Mouse (Mus musculus): ENCODE data around the gene Anapc5. TPM values are rescaled to one million over a fixed set of nuclear protein-coding genes. Genes with fewer than 3 reads are reported as not detected.

Gene Anapc5
- total and polyA plus RNA-seq, 2 experiments from 2014 or later, result 426 to 449 TPM

DNA sequence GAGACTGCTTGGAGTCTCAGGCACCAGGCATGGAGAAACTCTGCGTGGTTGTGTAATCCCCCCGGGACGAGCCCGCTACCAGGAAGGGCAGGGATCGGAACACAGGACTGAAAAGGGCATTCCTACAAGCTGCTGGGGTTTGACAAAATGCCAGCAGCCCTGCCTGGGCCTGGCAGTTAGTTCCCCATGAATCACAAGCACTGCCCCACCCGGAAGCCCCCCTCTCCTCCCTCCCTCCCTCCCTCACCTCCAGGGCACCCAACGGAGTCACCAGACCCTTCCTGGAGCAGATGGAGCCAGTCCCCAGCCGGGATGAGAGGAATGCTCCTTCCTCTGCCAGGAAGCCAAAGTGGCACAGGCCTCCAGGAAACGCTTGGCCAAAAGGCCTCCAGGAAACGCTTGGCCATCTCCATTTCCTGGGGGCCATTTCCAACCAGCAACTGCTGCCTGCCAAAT, 50.3 kb downstream of the Anapc5 start:
- no peak for TF ChIP-seq CTCF (IDR thresholded peaks at IDR 0.05; ENCODE audit: low read depth)
- Histone ChIP-seq H3K27ac (peak overlapping the region; percentile 64), H3K9me3 (ENCODE audit: low read length) (no peaks in the 10 kb centered on the region), H3K36me3 (ENCODE audit: insufficient read depth, low read length) (no peaks in the 10 kb centered on the region), H3K27me3 (ENCODE audit: insufficient read depth, low read length) (no peaks in the 10 kb centered on the region), H3K9ac (replicated peaks; ENCODE audit: low read length) (no peak overlapping the region), H3K4me2 (ENCODE audit: low read depth, low read length) (0 out of 2 replicates have a peak overlapping the region, but pooled peaks have one; percentile 0), H3K4me1 (ENCODE audit: insufficient read depth, low read length) (no peaks in the 10 kb centered on the region), H3K4me3 (ENCODE audit: low read length) (no peak overlapping the region)
- 30% methylated on average over 10 of the region's 10 CpGs for WGBS
- ATAC-seq (peak; percentile 67), DNase-seq (ENCODE audit: low spot score) (peak; percentile 81)

DNA sequence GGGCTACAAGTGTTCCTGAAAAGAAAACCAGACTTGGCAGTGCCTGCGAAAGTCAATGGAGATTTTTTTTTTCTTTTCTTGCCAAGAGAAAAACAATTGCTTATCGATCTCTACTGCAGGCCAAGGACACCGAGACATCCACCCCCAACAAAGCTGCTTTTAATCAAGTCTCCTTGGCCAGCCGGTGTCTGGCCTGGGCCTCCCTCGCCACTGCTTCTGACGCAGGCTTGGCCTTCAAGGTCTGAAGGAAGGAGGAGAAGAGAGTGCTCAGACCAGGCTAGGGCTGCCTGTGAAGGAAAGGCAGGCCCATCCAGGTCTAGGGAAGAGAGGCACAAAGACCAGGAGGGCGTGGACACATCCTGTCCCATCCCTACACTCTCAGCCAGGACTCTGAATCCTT, 50.8 kb downstream of the Anapc5 start:
- Histone ChIP-seq H3K4me1 (ENCODE audit: insufficient read depth, low read length) (no peaks in the 10 kb centered on the region), H3K36me3 (ENCODE audit: insufficient read depth, low read length) (no peaks in the 10 kb centered on the region), H3K27ac (peak overlapping the region; percentile 64; the same call in 1 of the 2 replicates), H3K9ac (replicated peaks; ENCODE audit: low read length) (no peak overlapping the region), H3K4me2 (ENCODE audit: low read depth, low read length) (no peak overlapping the region), H3K27me3 (ENCODE audit: insufficient read depth, low read length) (no peaks in the 10 kb centered on the region), H3K4me3 (ENCODE audit: low read length) (no peak overlapping the region), H3K9me3 (ENCODE audit: low read length) (no peaks in the 10 kb centered on the region)
- WGBS, result 50% methylated on average over 7 of the region's 7 CpGs
- DNase-seq (ENCODE audit: low spot score) (no peak), ATAC-seq (no peak)
- TF ChIP-seq CTCF (IDR thresholded peaks at IDR 0.05; ENCODE audit: low read depth), result no peak

DNA sequence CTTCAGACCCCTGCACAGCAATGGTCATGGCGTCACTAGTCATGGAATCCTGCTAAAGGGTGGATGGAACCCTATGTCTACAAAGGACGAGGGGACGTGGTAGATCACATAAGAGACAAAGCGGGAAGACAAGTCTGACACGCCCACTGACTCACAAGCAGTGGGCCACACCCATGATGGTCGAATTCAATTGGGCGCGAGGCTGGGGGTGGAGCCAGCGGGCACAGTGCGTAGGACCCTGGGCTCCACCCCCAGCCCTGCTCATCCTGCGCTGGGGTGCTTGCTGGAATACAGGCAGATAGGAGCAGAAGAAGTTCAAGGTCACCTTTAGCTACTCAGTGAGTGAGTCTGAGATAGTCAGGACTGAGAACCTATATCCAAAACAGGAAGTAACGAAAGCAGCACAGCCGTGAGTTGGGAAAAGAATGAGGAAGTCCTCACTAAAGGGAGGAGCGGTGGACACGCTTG, 52.0 kb downstream of the Anapc5 start:
- ATAC-seq, result no peak
- H3K36me3 ChIP-seq (ENCODE audit: insufficient read depth, low read length), result no peaks in the 10 kb centered on the region
- no peak for TF ChIP-seq CTCF (IDR thresholded peaks at IDR 0.05; ENCODE audit: low read depth)
- H3K4me2 ChIP-seq (ENCODE audit: low read depth, low read length), result no peak overlapping the region
- no peak for DNase-seq (ENCODE audit: low spot score)
- no peak overlapping the region for H3K9ac ChIP-seq (replicated peaks; ENCODE audit: low read length)
- no peaks in the 10 kb centered on the region for H3K9me3 ChIP-seq (ENCODE audit: low read length)
- H3K27ac ChIP-seq, result no peak overlapping the region
- H3K4me1 ChIP-seq (ENCODE audit: insufficient read depth, low read length), result no peaks in the 10 kb centered on the region
- H3K4me3 ChIP-seq (ENCODE audit: low read length), result no peak overlapping the region
- 90% methylated on average over 15 of the region's 15 CpGs for WGBS
- H3K27me3 ChIP-seq (ENCODE audit: insufficient read depth, low read length), result no peaks in the 10 kb centered on the region

DNA sequence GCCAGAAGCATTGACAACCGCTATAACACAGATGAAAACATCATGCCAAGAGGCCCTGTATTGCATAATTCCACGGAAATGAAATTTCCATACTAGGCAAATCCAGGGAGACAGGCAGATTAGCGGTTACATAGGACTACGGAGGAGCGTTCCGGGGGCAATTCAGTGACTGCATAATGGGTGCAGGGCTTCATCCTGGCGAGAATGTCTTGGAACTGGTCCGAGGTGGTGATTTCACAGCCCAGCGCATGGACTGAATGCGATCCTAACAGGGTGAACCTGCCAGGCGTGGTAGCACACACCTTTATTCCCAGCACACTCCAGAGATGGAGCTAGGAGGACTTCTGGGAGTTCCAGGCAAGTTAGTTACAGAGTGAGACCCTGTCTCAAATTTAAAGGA, 53.9 kb downstream of the Anapc5 start:
- no peak overlapping the region for H3K4me2 ChIP-seq (ENCODE audit: low read depth, low read length)
- TF ChIP-seq CTCF (IDR thresholded peaks at IDR 0.05; ENCODE audit: low read depth), result no peak
- H3K27ac ChIP-seq, result no peak overlapping the region
- DNase-seq (ENCODE audit: low spot score) (no peak), ATAC-seq (no peak)
- WGBS, result 76% methylated on average over 11 of the region's 11 CpGs
- no peaks in the 10 kb centered on the region for H3K27me3 ChIP-seq (ENCODE audit: insufficient read depth, low read length)
- no peaks in the 10 kb centered on the region for H3K4me1 ChIP-seq (ENCODE audit: insufficient read depth, low read length)
- H3K4me3 ChIP-seq (ENCODE audit: low read length), result no peak overlapping the region
- no peaks in the 10 kb centered on the region for H3K9me3 ChIP-seq (ENCODE audit: low read length)
- no peak overlapping the region for H3K9ac ChIP-seq (replicated peaks; ENCODE audit: low read length)
- H3K36me3 ChIP-seq (ENCODE audit: insufficient read depth, low read length), result no peaks in the 10 kb centered on the region

DNA sequence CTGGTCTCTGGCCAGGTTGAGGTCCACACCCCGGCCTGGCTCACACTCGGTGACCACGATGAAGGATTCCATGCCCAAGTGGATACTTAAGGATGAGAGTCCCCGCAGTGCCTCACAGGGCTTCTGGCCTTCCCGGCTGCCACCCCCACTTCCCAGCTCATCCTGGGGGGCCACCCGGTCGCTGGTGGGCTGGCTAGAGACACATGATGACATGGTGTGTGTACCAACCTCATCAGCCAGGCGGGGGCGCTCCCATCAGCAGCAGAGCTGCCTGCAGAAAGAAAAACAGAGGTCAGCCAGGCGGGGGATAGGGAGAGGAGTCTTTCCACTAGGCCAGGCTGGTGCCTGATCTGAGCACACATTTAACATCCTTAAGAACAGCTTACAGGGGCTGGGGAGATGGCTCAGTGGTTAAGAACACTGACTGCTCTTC, 57.1 kb downstream of the Anapc5 start:
- DNase-seq (ENCODE audit: low spot score) (peak; percentile 39), ATAC-seq (0 out of 2 replicates have a peak, but pooled peaks have one; percentile 29)
- Histone ChIP-seq H3K9ac (replicated peaks; ENCODE audit: low read length) (no peak overlapping the region), H3K4me3 (ENCODE audit: low read length) (no peak overlapping the region), H3K27ac (no peak overlapping the region), H3K9me3 (ENCODE audit: low read length) (no peaks in the 10 kb centered on the region), H3K4me1 (ENCODE audit: insufficient read depth, low read length) (no peaks in the 10 kb centered on the region), H3K27me3 (ENCODE audit: insufficient read depth, low read length) (no peaks in the 10 kb centered on the region), H3K4me2 (ENCODE audit: low read depth, low read length) (no peak overlapping the region), H3K36me3 (ENCODE audit: insufficient read depth, low read length) (peaks cover 4% of the 10 kb centered on the region; the same call in 1 of the 2 replicates)
- TF ChIP-seq CTCF (IDR thresholded peaks at IDR 0.05; ENCODE audit: low read depth), result peak; percentile 52
- WGBS, result 60% methylated on average over 10 of the region's 10 CpGs

DNA sequence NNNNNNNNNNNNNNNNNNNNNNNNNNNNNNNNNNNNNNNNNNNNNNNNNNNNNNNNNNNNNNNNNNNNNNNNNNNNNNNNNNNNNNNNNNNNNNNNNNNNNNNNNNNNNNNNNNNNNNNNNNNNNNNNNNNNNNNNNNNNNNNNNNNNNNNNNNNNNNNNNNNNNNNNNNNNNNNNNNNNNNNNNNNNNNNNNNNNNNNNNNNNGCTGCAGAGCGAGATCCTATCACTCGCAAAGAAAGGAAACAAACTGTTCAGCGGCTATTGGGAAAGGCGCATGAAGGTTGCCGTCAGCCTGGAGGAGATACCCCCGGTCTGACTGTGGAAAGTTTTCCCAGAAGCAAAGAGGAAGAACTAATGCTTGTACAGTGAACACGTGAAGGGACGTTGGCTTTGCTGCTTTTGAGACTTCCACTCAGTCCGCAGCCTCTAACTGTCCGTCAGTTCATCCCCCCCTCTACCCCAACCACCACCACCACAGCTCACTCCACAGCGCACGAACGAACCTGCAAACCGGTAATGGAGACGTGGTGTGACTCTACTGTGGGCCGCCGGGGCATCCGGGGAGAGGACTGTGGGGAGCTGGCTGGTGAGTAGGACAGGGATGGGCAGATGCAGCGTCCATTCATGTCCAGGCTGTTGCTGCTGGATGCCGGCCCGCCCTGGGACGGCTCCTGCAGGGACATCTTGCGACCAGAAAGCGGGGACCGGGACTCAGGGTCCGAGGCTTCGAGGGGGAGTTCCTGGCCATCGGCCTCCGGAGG, 57.7 kb downstream of the Anapc5 start:
- ATAC-seq (no peak), DNase-seq (ENCODE audit: low spot score) (no peak)
- Histone ChIP-seq H3K27me3 (ENCODE audit: insufficient read depth, low read length) (no peaks in the 10 kb centered on the region), H3K4me3 (ENCODE audit: low read length) (no peak overlapping the region), H3K4me2 (ENCODE audit: low read depth, low read length) (no peak overlapping the region), H3K36me3 (ENCODE audit: insufficient read depth, low read length) (peaks cover 9% of the 10 kb centered on the region; the same call in 1 of the 2 replicates), H3K27ac (no peak overlapping the region), H3K4me1 (ENCODE audit: insufficient read depth, low read length) (no peaks in the 10 kb centered on the region), H3K9me3 (ENCODE audit: low read length) (no peaks in the 10 kb centered on the region), H3K9ac (replicated peaks; ENCODE audit: low read length) (no peak overlapping the region)
- 77% methylated on average over 29 of the region's 29 CpGs for WGBS
- TF ChIP-seq CTCF (IDR thresholded peaks at IDR 0.05; ENCODE audit: low read depth), result no peak

DNA sequence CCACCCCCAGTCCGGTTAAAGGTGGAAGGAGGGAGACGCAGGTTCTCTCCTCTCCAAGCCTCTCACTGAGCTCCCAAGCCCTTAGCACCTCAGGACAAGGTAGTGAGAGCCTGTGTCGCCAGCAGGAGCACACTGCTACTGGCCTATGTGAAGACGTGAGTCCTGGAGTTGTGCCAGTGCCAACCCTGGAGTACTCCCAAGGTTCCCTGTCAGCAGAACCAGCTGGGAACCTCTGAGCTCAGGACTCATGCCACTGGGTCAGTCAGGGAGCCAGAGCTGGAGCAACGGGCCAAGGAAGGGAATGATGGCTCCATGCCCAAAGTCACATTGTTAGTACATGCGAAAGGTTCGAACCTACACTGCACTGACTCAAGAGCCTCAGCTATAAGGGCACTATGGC, 64.5 kb downstream of the Anapc5 start:
- no peak overlapping the region for H3K4me3 ChIP-seq (ENCODE audit: low read length)
- H3K27ac ChIP-seq, result no peak overlapping the region
- TF ChIP-seq CTCF (IDR thresholded peaks at IDR 0.05; ENCODE audit: low read depth), result no peak
- no peak for ATAC-seq
- no peaks in the 10 kb centered on the region for H3K4me1 ChIP-seq (ENCODE audit: insufficient read depth, low read length)
- no peaks in the 10 kb centered on the region for H3K27me3 ChIP-seq (ENCODE audit: insufficient read depth, low read length)
- DNase-seq (ENCODE audit: low spot score), result no peak
- H3K4me2 ChIP-seq (ENCODE audit: low read depth, low read length), result no peak overlapping the region
- H3K9me3 ChIP-seq (ENCODE audit: low read length), result no peaks in the 10 kb centered on the region
- WGBS, result 70% methylated on average over 7 of the region's 7 CpGs
- H3K9ac ChIP-seq (replicated peaks; ENCODE audit: low read length), result no peak overlapping the region
- peaks cover 24% of the 10 kb centered on the region; the same call in 1 of the 2 replicates for H3K36me3 ChIP-seq (ENCODE audit: insufficient read depth, low read length)

Measured in hindbrain, postnatal 0 days (tissue).